Mouse (Mus musculus) hematopoietic stem cell, adult 5-6 weeks (primary cell): Measurements from ENCODE around the gene Cox7b. TPM values are rescaled to one million over a fixed set of nuclear protein-coding genes. Genes with fewer than 3 reads are reported as not detected.

Experiments
- ATAC-seq, 2 experiments: fragments of 125-278 bp in 1 of 2; replicated peaks in 1 of 2; 2 replicates each; pipeline ENCODE4 v1.8.0; 2016 to 2017; ENCODE audit warnings: inconsistent platforms in 2 of 2, mild to moderate bottlenecking in 2 of 2, moderate number of reproducible peaks in 2 of 2, low read depth in 1 of 2, moderate TSS enrichment in 1 of 2; ENCODE audit not compliant: low FRiP score in 2 of 2, poor library complexity in 2 of 2, severe bottlenecking in 2 of 2, insufficient read depth in 1 of 2, low TSS enrichment in 1 of 2
- total RNA-seq: library from RNA; stranded (forward); fragments of 172-1452, 232-1000 nt; gene quantifications from 2 replicates; pipeline ENCODE4 v1.2.3, GENCODE M21; 2017

Cox7b gene
- total RNA-seq, 1 experiment from 2014 or later, result 349 TPM

- no peak for ATAC-seq
Observed at GRCm38 (mm10) chrX:106045455-106045854, 30.0 kb downstream of the Cox7b start.

DNA sequence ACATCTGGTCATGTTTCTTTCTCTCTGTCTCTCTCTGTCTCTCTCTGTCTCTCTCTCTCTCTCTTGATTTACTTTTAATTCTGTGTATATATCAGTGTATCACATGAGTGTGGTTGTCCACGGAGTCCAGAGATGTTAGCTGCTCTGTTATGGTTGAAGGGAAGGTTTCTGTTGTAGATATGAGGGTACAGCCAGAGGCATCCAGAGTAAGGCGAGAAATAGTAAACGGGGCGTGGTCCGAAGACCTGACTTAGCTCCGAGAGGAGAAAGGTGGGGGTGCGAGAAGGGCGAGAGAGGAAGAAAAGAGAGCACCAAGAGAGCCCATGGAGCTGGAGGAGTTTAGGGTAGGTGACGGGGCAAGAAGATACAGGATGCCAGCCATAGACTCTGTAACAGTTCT is 30.4 kb downstream of the Cox7b start:
- ATAC-seq, result no peak

GRCm38 (mm10) chrX:106048191-106048590 is 32.7 kb downstream of the Cox7b start:
- ATAC-seq, result no peak

Other genes starting within 250 kb of the Cox7b start
- gene Atrx, start 86.3 kb upstream of the Cox7b start, total RNA-seq, result 445 and 511 TPM in 2 replicates
- gene Magt1, start 3.8 kb upstream of the Cox7b start, total RNA-seq, result 51.5 and 55.1 TPM in 2 replicates
- 9.1 and 19.3 TPM in 2 replicates for gene Atp7a, start 11.6 kb downstream of the Cox7b start, total RNA-seq
- gene Tlr13, start 127.5 kb downstream of the Cox7b start, total RNA-seq, result 5.6 and 9.9 TPM in 2 replicates
- 208 and 266 TPM in 2 replicates for gene Pgk1, start 171.4 kb downstream of the Cox7b start, total RNA-seq
- 8.3 and 8.8 TPM in 2 replicates for gene Taf9b, start 205.5 kb downstream of the Cox7b start, total RNA-seq
- gene Fnd3c2, start 239.7 kb downstream of the Cox7b start, total RNA-seq, result not detected in 2 replicates